Mouse (Mus musculus) cerebellum, adult (tissue): ENCODE data around the gene Cdk14.
A peak's percentile ranks its signal among the peaks of the same experiment; 100 is the strongest.

ENCODE experiments used
- ATAC-seq: cut with Nextera tagmentation; 2 replicates; pipeline ENCODE4 v1.9.2; 2017; ENCODE audit warnings: mild to moderate bottlenecking, moderate library complexity, mixed read lengths; ENCODE audit not compliant: insufficient number of reproducible peaks, low FRiP score, low TSS enrichment

Gene Cdk14

GRCm38 (mm10) chr5:4761891-4762290 is 658.2 kb downstream of the Cdk14 start:
- no peak for ATAC-seq

- no peak for ATAC-seq
Measured at GRCm38 (mm10) chr5:4758331-4759080, 661.6 kb downstream of the Cdk14 start.

- ATAC-seq, result peak; percentile 92
Measured at GRCm38 (mm10) chr5:4757902-4758301, 662.2 kb downstream of the Cdk14 start, which contains the start of gene Fzd1. TSS of gene Fzd1 (minus strand) at chr5:4758035.

- ATAC-seq, result peak; percentile 32
Measured at GRCm38 (mm10) chr5:4756871-4757711, 663.0 kb downstream of the Cdk14 start.

- no peak for ATAC-seq
Measured at GRCm38 (mm10) chr5:4756001-4756681, 664.0 kb downstream of the Cdk14 start.

- ATAC-seq, result no peak
Measured at GRCm38 (mm10) chr5:4755326-4755725, 664.8 kb downstream of the Cdk14 start.

GRCm38 (mm10) chr5:4754701-4755281 is 665.3 kb downstream of the Cdk14 start:
- ATAC-seq, result no peak
